Mouse (Mus musculus) gastrocnemius, postnatal 14 days (tissue): ENCODE results near the gene Gm21760. TPM values are rescaled to one million over a fixed set of nuclear protein-coding genes. Genes with fewer than 3 reads are reported as not detected.
"Not testable (repeated sequence)": the region's sequence is repeated elsewhere in the genome, so short reads cannot be mapped to it uniquely, and the experiment has no call there.

Experiments used
- DNase-seq: peaks from one replicate; pipeline ENCODE4 v3.0.0; 2021; ENCODE audit warnings: mixed read lengths
- intact Hi-C: fragments of 180-260 bp; cut with DNase I; formaldehyde crosslinking; loops from one replicate; pipeline ENCODE4 v1.15.1; 2025; ENCODE audit warnings: low total_unique reads
- long read RNA-seq, 2 experiments: library from polyadenylated mRNA; stranded (forward); transcript quantifications; one replicate each; pipeline ENCODE4 v2.0.0; 2021
- total RNA-seq, 2 experiments: library from RNA; stranded (reverse); gene quantifications; 2 replicates each; pipeline ENCODE4 v1.2.3; 2021

The Gm21760 gene
- total RNA-seq, result not detected
- long read RNA-seq, experiment 1, result 0 reads
- long read RNA-seq, experiment 2, result 0 reads

GRCm38 (mm10) chrY:80133479-80133878 is at the start of gene Gm21760:
Gm21760 (plus strand) TSS chrY:80133779.
- DNase-seq, intact Hi-C loops: not testable (repeated sequence)
